Mouse (Mus musculus) intestine, embryonic 14.5 days (tissue): ENCODE measurements around the gene A530016L24Rik. TPM values are rescaled to one million over a fixed set of nuclear protein-coding genes. Genes with fewer than 3 reads are reported as not detected.

Source experiments
- ATAC-seq: fragments of 200-750 bp; cut with Nextera tagmentation; replicated peaks from 2 replicates; pipeline ENCODE4 v1.8.0; 2017; ENCODE audit warnings: low read depth, moderate number of reproducible peaks, moderate TSS enrichment, moderate library complexity; ENCODE audit not compliant: low FRiP score, low TSS enrichment
- DNase-seq: peaks from one replicate; pipeline ENCODE4 v3.0.0-alpha.2; 2018; ENCODE audit warnings: low spot score
- H3K27ac ChIP-seq: fragments of 300-500 bp; sonication (generic); 2 replicates; pipeline ENCODE4 v1.5.1; 2014; ENCODE audit warnings: low read depth, mild to moderate bottlenecking, control low read depth
- H3K27me3 ChIP-seq: fragments of 300-500 bp; sonication (generic); replicated peaks from 2 replicates; pipeline ENCODE4 v1.6.1; 2014; ENCODE audit warnings: low read length, control low read depth; ENCODE audit not compliant: control insufficient read depth, insufficient read depth
- H3K36me3 ChIP-seq: fragments of 300-500 bp; sonication (generic); 2 replicates; pipeline ENCODE4 v1.6.1; 2014; ENCODE audit warnings: low read length, control low read depth; ENCODE audit not compliant: control insufficient read depth, insufficient read depth
- H3K4me1 ChIP-seq: fragments of 300-500 bp; sonication (generic); replicated peaks from 2 replicates; pipeline ENCODE4 v1.6.1; 2014; ENCODE audit warnings: low read length, control low read depth, mixed read lengths; ENCODE audit not compliant: control insufficient read depth, insufficient read depth
- H3K4me2 ChIP-seq: fragments of 300-500 bp; sonication (generic); 2 replicates; pipeline ENCODE4 v1.6.1; 2014; ENCODE audit warnings: low read length
- H3K4me3 ChIP-seq: fragments of 300-500 bp; sonication (generic); 2 replicates; pipeline ENCODE4 v1.5.1; 2014; ENCODE audit warnings: low read depth, low read length, control low read depth, mixed read lengths
- H3K9ac ChIP-seq: fragments of 300-500 bp; sonication (generic); 2 replicates; pipeline ENCODE4 v1.6.1; 2014; ENCODE audit warnings: mild to moderate bottlenecking, low read length
- H3K9me3 ChIP-seq: fragments of 300-500 bp; sonication (generic); 2 replicates; pipeline ENCODE4 v1.6.1; 2016; ENCODE audit warnings: low read length, control low read depth; ENCODE audit not compliant: control insufficient read depth
- whole genome bisulfite sequencing: fragments of 180-500 bp; shearing (Covaris S2); extraction: QIAGEN DNeasy Blood & Tissue Kit; methylation state at CpG from one replicate; pipeline ENCODE4 v1.1.7; 2014; 5-methylcytosine and 5-hydroxymethylcytosine counted together
- polyA plus RNA-seq: library from polyadenylated mRNA; unstranded; fragments of >200 nt; fragmentation: Nextera tagmentation; extraction: Ambion mirVana; gene quantifications from 2 replicates; pipeline ENCODE4 v1.2.1, GENCODE M21; 2014

The A530016L24Rik gene
- polyA plus RNA-seq, 1 experiment from 2014 or later: 0.41 TPM

DNA sequence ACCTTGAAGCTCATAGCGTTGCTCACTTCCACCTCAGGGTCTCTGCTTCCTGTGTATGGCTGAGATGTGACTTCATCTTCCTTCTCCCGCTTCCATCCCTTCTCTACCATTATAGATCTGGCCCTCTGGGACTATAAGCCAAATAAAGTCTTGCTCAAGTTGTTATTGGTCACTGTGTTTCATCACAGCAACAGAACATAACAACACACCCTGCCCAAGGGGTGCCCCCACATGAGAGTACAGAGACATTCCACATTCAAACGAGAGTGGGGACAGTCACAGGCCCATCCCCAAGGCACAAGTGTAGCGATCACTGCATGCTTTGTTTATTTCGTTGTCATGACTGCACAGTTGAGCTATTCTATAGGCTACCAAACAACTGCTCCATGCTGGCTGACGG is 48.0 kb downstream of the A530016L24Rik start:
- no peak for DNase-seq

GRCm38 (mm10) chr12:112538356-112538755 is 49.1 kb downstream of the A530016L24Rik start:
- 77% methylated on average over 9 of the region's 9 CpGs for WGBS
- no peak for ATAC-seq

More for the DNA sequence above, 48.0 kb downstream of the A530016L24Rik start:
- ATAC-seq: no peak
- no peak overlapping the region for H3K27ac ChIP-seq
- H3K4me1 ChIP-seq: 0 out of 2 replicates have a peak, but pooled peaks cover under 1% of the 10 kb centered on the region
- no peak overlapping the region for H3K4me2 ChIP-seq
- 81% methylated on average over 6 of the region's 6 CpGs for WGBS
- no peaks in the 10 kb centered on the region for H3K36me3 ChIP-seq
- H3K4me3 ChIP-seq: no peak overlapping the region
- no peaks in the 10 kb centered on the region for H3K27me3 ChIP-seq
- no peak overlapping the region for H3K9ac ChIP-seq
- H3K9me3 ChIP-seq: no peaks in the 10 kb centered on the region

GRCm38 (mm10) chr12:112539466-112539965 is 50.3 kb downstream of the A530016L24Rik start:
- DNase-seq: no peak
- 0 out of 2 replicates have a peak, but pooled peaks cover 6% of the 10 kb centered on the region for H3K4me1 ChIP-seq
- H3K27ac ChIP-seq: no peak overlapping the region
- H3K9ac ChIP-seq: no peak overlapping the region
- WGBS: 88% methylated on average over 7 of the region's 7 CpGs
- H3K36me3 ChIP-seq: no peaks in the 10 kb centered on the region
- H3K27me3 ChIP-seq: no peaks in the 10 kb centered on the region
- no peak overlapping the region for H3K4me2 ChIP-seq
- no peak for ATAC-seq
- H3K4me3 ChIP-seq: no peak overlapping the region
- H3K9me3 ChIP-seq: no peaks in the 10 kb centered on the region

More at GRCm38 (mm10) chr12:112538356-112538755, 49.1 kb downstream of the A530016L24Rik start:
- no peak overlapping the region for H3K4me2 ChIP-seq
- no peak overlapping the region for H3K4me3 ChIP-seq
- no peaks in the 10 kb centered on the region for H3K27me3 ChIP-seq
- no peak overlapping the region for H3K9ac ChIP-seq
- no peaks in the 10 kb centered on the region for H3K36me3 ChIP-seq
- DNase-seq: no peak
- H3K4me1 ChIP-seq: 0 out of 2 replicates have a peak, but pooled peaks cover 6% of the 10 kb centered on the region
- H3K9me3 ChIP-seq: no peaks in the 10 kb centered on the region
- no peak overlapping the region for H3K27ac ChIP-seq

DNA sequence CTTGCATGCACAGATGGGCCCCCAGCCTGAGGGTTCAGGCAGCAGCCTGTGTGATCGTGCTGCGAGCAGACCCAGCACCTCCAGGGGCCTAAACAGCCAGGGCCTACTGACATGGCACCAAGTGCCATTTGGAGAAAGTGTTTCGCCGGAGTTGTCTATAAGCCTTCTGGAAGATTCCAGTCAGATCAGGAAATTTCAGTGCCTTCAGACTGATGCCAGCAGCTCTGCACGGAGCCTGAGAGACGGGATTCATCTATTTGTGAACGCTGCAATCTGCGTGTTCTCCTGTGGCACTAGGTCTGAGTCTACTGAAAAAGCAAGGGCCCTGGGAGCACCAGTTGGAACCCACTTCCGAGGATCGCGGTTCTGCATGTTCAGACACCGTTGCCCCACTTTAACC is 51.1 kb downstream of the A530016L24Rik start:
- no peak overlapping the region for H3K9ac ChIP-seq
- no peaks in the 10 kb centered on the region for H3K27me3 ChIP-seq
- H3K4me2 ChIP-seq: no peak overlapping the region
- DNase-seq (no peak), ATAC-seq (no peak)
- H3K4me1 ChIP-seq: 0 out of 2 replicates have a peak, but pooled peaks cover 6% of the 10 kb centered on the region
- WGBS: 91% methylated on average over 12 of the region's 12 CpGs
- H3K9me3 ChIP-seq: no peaks in the 10 kb centered on the region
- H3K27ac ChIP-seq: no peak overlapping the region
- H3K36me3 ChIP-seq: no peaks in the 10 kb centered on the region
- no peak overlapping the region for H3K4me3 ChIP-seq

DNA sequence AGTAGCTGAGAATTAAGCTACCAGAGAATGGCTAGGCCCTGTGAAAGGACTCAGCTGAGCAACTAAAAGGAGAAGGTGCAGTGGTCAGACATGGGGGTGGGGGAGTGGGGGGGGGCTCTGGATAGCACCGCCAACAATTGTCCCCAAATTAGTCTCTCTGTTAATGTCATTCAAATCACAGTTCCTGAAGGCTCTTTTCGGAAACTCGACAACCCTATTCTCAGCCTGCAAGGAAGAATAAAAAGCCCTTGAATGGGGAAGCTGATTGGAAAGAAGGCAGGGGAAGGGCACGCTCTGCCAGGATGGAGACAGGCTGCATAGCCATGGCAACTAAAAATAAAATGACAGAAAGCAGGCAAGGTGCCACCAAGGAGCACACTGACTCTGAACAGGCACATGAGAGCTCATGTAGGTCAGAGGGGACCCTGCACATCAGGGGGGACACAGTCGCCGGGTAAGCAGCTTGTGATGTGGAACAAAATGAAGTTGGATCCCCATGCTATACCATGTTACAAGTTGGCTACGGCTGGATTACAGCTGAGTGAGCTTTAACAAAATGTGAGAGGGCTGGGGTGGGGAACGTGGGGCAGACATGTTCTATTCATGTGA is 52.3 kb downstream of the A530016L24Rik start:
- Histone ChIP-seq H3K9ac (no peak overlapping the region), H3K4me2 (no peak overlapping the region), H3K9me3 (no peaks in the 10 kb centered on the region), H3K27me3 (no peaks in the 10 kb centered on the region), H3K4me1 (0 out of 2 replicates have a peak, but pooled peaks cover 6% of the 10 kb centered on the region), H3K4me3 (no peak overlapping the region), H3K27ac (no peak overlapping the region), H3K36me3 (no peaks in the 10 kb centered on the region)
- 80% methylated on average over 8 of the region's 8 CpGs for WGBS
- ATAC-seq (no peak), DNase-seq (no peak)

DNA sequence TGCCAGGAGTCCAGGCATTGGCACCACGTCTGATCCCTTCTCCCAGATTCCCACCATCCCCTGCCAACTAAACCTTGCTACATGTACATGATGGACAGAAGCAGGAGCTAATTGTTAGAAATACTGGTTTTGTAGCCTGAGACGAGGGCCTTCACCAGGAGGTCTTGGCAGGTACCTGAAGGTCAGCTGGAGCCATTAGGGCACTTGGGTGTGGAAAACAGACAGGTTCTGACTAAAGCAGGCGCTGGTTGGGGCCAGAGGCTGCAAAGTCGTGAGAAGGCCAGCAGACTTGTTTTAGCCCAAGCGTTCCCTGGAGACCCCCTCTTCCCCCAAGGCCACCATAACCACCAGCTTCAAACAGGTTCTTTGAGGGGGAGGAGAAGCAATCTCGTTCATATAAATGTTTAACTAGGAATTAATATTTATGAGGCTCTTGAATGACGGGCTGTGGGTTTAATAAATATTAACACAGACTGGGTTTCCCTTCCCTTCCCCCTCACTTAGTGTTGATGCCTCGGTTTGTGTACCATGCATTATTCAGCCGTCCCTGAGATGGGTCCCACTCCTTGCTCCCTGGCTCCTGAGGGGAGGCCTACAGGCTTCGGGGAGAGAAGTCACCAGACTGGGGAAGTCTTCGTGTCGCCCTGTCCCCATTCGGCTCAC is 53.1 kb downstream of the A530016L24Rik start:
- Histone ChIP-seq H3K27ac (no peak overlapping the region), H3K36me3 (no peaks in the 10 kb centered on the region), H3K4me1 (0 out of 2 replicates have a peak, but pooled peaks cover 6% of the 10 kb centered on the region), H3K27me3 (no peaks in the 10 kb centered on the region), H3K9ac (no peak overlapping the region), H3K9me3 (no peaks in the 10 kb centered on the region), H3K4me2 (no peak overlapping the region), H3K4me3 (no peak overlapping the region)
- 58% methylated on average over 13 of the region's 13 CpGs for WGBS
- ATAC-seq (peak; percentile 42; the same call in 1 of the 2 replicates), DNase-seq (peak; percentile 58)

- Histone ChIP-seq H3K36me3 (no peaks in the 10 kb centered on the region), H3K9ac (no peak overlapping the region), H3K27ac (no peak overlapping the region), H3K4me1 (0 out of 2 replicates have a peak, but pooled peaks cover 6% of the 10 kb centered on the region), H3K27me3 (no peaks in the 10 kb centered on the region), H3K9me3 (no peaks in the 10 kb centered on the region), H3K4me2 (no peak overlapping the region), H3K4me3 (no peak overlapping the region)
- ATAC-seq (peak; percentile 50), DNase-seq (peak; percentile 98)
- WGBS: 5% methylated on average over 11 of the region's 11 CpGs
These were observed 53.7 kb downstream of the A530016L24Rik start for GRCm38 (mm10) chr12:112542920-112543300.

DNA sequence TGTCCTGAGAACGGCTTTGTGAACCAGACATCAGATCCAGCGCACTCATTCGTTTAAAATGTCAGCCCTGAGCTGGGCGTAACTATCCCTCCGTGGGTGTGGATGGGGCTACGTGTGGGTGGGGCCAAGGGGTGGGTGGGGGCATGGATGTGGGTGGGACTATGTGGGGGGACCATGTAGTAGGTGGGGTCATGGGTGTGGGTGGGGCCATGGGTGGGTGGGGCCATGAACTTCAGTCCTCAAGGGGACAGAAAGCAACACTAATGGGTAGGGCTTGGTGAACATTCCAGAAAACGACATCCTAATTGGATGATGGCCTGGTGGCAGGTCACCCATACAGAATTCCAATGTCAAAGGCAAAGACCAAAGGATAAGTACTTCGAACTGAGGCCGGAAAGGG is 54.7 kb downstream of the A530016L24Rik start:
- Histone ChIP-seq H3K4me2 (no peak overlapping the region), H3K36me3 (no peaks in the 10 kb centered on the region), H3K27me3 (no peaks in the 10 kb centered on the region), H3K9ac (no peak overlapping the region), H3K4me3 (no peak overlapping the region), H3K9me3 (no peaks in the 10 kb centered on the region), H3K4me1 (0 out of 2 replicates have a peak, but pooled peaks cover 6% of the 10 kb centered on the region), H3K27ac (no peak overlapping the region)
- ATAC-seq (no peak), DNase-seq (no peak)
- WGBS: 69% methylated on average over 9 of the region's 9 CpGs
